12 mouse cellular contexts compared by ENCODE assay signal in the genomic region with DNA sequence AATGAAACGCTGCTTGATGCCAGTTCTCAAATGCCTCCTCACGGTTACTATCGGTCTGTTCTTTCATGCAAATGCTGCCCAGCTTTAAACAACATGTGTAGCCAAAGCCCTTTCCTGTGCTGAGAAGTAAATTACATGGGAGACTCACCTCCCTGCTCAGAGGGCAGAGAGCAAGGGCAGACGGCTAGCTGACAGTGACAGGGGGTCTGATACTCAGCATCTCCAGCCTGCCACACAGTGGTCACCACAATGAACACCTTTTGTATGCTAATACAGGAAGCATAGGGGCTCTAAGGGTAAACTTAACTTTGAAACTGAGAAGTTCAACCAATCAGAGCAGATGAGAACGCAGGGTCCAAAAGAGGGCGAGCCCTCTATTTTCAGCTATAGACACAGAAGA.
A peak's percentile ranks its signal among the peaks of the same experiment; 100 is the strongest.
DNase-seq lines count a peak whose midpoint lies in the region; ATAC-seq and TF ChIP-seq lines count a peak whose summit lies in the region.
"Had no signal": no experiment of that assay in that cellular context is flagged by ENCODE, and none has a peak within 500 bp of the region (broad histone marks: within the 10 kb centered on the region; RNA-seq: fewer than 3 reads in every experiment).

No protein-coding gene starts in this region.

- TF ChIP-seq POLR2A in bone marrow, adult 2 months (IDR thresholded peaks at IDR 0.05; ENCODE audit: borderline replicate concordance, control insufficient read depth, low read depth, low read length), result no peak

- TF ChIP-seq EP300 in heart, postnatal 0 days (IDR thresholded peaks at IDR 0.05; ENCODE audit: low read depth), result no peak

- H3K27me3 ChIP-seq in heart, postnatal 0 days (ENCODE audit: control insufficient read depth, insufficient read depth, low read length), result no peaks in the 10 kb centered on the region
- H3K27me3 ChIP-seq in heart, embryonic 11.5 days (ENCODE audit: control insufficient read depth, insufficient read depth, low read length), result no peaks in the 10 kb centered on the region
- H3K27me3 ChIP-seq in lung, embryonic 14.5 days (ENCODE audit: insufficient read depth, low read length), result no peaks in the 10 kb centered on the region
- H3K27me3 ChIP-seq: stomach, embryonic 15.5 days had no signal

- WGBS in heart, postnatal 0 days, result 46% methylated on average over 6 of the region's 6 CpGs
- WGBS in heart, embryonic 11.5 days (ENCODE audit: insufficient replicate concordance), result 45% methylated on average over 6 of the region's 6 CpGs
- 44% methylated on average over 6 of the region's 6 CpGs for WGBS in lung, embryonic 14.5 days
- 69% methylated on average over 6 of the region's 6 CpGs for WGBS in bone marrow, adult 2 months

- peak; percentile 57 for TF ChIP-seq CTCF in heart, postnatal 0 days (IDR thresholded peaks at IDR 0.05; ENCODE audit: low read depth)
- peak; percentile 39 for TF ChIP-seq CTCF in lung, embryonic 14.5 days (IDR thresholded peaks at IDR 0.05; ENCODE audit: low read depth)
- 0 out of 2 replicates have a peak, but pooled peaks have one; percentile 5 for TF ChIP-seq CTCF in bone marrow, adult 2 months (IDR thresholded peaks at IDR 0.05; ENCODE audit: control insufficient read depth, insufficient read depth, low read length)

- H3K4me1 ChIP-seq in heart, postnatal 0 days (ENCODE audit: control insufficient read depth, insufficient read depth), result no peaks in the 10 kb centered on the region
- H3K4me1 ChIP-seq in heart, embryonic 11.5 days (ENCODE audit: control insufficient read depth, insufficient read depth, low read length), result no peaks in the 10 kb centered on the region
- H3K4me1 ChIP-seq in lung, embryonic 14.5 days (ENCODE audit: insufficient read depth), result no peaks in the 10 kb centered on the region
- no peaks in the 10 kb centered on the region for H3K4me1 ChIP-seq in bone marrow, adult 2 months (ENCODE audit: control insufficient read depth, insufficient read depth, low read length)
- H3K4me1 ChIP-seq: heart, embryonic 10.5 days; stomach, embryonic 15.5 days had no signal

- peak; percentile 64 for ATAC-seq in heart, postnatal 0 days (ENCODE audit: insufficient read depth, low read depth)
- no peak for ATAC-seq in heart, embryonic 11.5 days (replicated peaks; ENCODE audit: insufficient number of reproducible peaks, low FRiP score, low TSS enrichment)
- ATAC-seq in lung, embryonic 14.5 days (ENCODE audit: insufficient read depth), result no peak
- ATAC-seq in granulocyte monocyte progenitor cell, adult 5-6 weeks (replicated peaks; ENCODE audit: poor library complexity, severe bottlenecking), result no peak

- H3K4me2 ChIP-seq in heart, postnatal 0 days (ENCODE audit: low read depth, low read length), result no peak overlapping the region
- no peak overlapping the region for H3K4me2 ChIP-seq in heart, embryonic 11.5 days
- H3K4me2 ChIP-seq in lung, embryonic 14.5 days, result no peak overlapping the region
- H3K4me2 ChIP-seq: hindbrain, embryonic 14.5 days; stomach, embryonic 15.5 days had no signal

- H3K9ac ChIP-seq in heart, postnatal 0 days (replicated peaks; ENCODE audit: low read depth, low read length), result no peak overlapping the region
- H3K9ac ChIP-seq in heart, embryonic 11.5 days (ENCODE audit: low read depth, low read length), result no peak overlapping the region
- no peak overlapping the region for H3K9ac ChIP-seq in lung, embryonic 14.5 days
- H3K9ac ChIP-seq: hindbrain, embryonic 14.5 days; liver, embryonic 14.5 days; stomach, embryonic 15.5 days had no signal

- no peak for DNase-seq in heart, postnatal 0 days (ENCODE audit: low spot score)
- no peak for DNase-seq in lung, embryonic 14.5 days
- no peak for DNase-seq in lung, adult 18-20 months
- DNase-seq in retina, embryonic 14.5 days (ENCODE audit: low spot score), result peak; percentile 56

- no peak overlapping the region for H3K4me3 ChIP-seq in heart, postnatal 0 days (ENCODE audit: low read depth, low read length)
- H3K4me3 ChIP-seq in heart, embryonic 11.5 days (ENCODE audit: low read depth, low read length), result no peak overlapping the region
- no peak overlapping the region for H3K4me3 ChIP-seq in lung, embryonic 14.5 days (ENCODE audit: low read depth, low read length)
- no peak overlapping the region for H3K4me3 ChIP-seq in bone marrow, adult 2 months (replicated peaks; ENCODE audit: control insufficient read depth, low read depth, low read length)
- H3K4me3 ChIP-seq: forebrain, embryonic 10.5 days; heart, embryonic 10.5 days; stomach, embryonic 15.5 days had no signal

- H3K9me3 ChIP-seq in heart, postnatal 0 days (replicated peaks; ENCODE audit: control insufficient read depth, low read length), result no peaks in the 10 kb centered on the region
- H3K9me3 ChIP-seq in heart, embryonic 11.5 days (replicated peaks; ENCODE audit: control insufficient read depth, low read length), result no peaks in the 10 kb centered on the region
- H3K9me3 ChIP-seq in lung, embryonic 14.5 days (ENCODE audit: low read depth, low read length), result no peaks in the 10 kb centered on the region
- H3K9me3 ChIP-seq: forebrain, embryonic 10.5 days; heart, embryonic 10.5 days; stomach, embryonic 15.5 days had no signal

- H3K36me3 ChIP-seq in heart, postnatal 0 days (replicated peaks; ENCODE audit: control insufficient read depth, insufficient read depth, low read length), result no peaks in the 10 kb centered on the region
- no peaks in the 10 kb centered on the region for H3K36me3 ChIP-seq in heart, embryonic 11.5 days (ENCODE audit: control insufficient read depth, insufficient read depth, low read length)
- H3K36me3 ChIP-seq in lung, embryonic 14.5 days (ENCODE audit: insufficient read depth), result no peaks in the 10 kb centered on the region
- H3K36me3 ChIP-seq: forebrain, embryonic 10.5 days; heart, embryonic 10.5 days; stomach, embryonic 15.5 days had no signal

- no peak overlapping the region for H3K27ac ChIP-seq in heart, postnatal 0 days (ENCODE audit: low read depth)
- no peak overlapping the region for H3K27ac ChIP-seq in heart, embryonic 11.5 days (ENCODE audit: low read depth, low read length)
- no peak overlapping the region for H3K27ac ChIP-seq in lung, embryonic 14.5 days (ENCODE audit: low read depth)
- no peak overlapping the region for H3K27ac ChIP-seq in bone marrow, adult 2 months (ENCODE audit: control insufficient read depth, insufficient read depth, low read depth, low read length, poor library complexity)
- H3K27ac ChIP-seq: forebrain, embryonic 10.5 days; heart, embryonic 10.5 days; hindbrain, embryonic 14.5 days; liver, embryonic 14.5 days; stomach, embryonic 15.5 days had no signal

Comparison
In these comparisons a context has a peak if more than half of its experiments do, and no peak if none do; other contexts are left out.
1. CTCF ChIP-seq: peak in every context shown above with its lines; median percentile 57 in heart, postnatal 0 days; 39 in lung, embryonic 14.5 days; 5 in bone marrow, adult 2 months.